Mouse (Mus musculus) C2C12 (cell line): ENCODE data around the gene Vwce.

Experiments
- CTCF ChIP-seq: IDR thresholded peaks from one replicate; pipeline ENCODE4 v1.5.1; 2011; ENCODE audit not compliant: control insufficient read depth, insufficient read depth, insufficient read length
- MYOG ChIP-seq: IDR thresholded peaks from one replicate; pipeline ENCODE4 v1.6.1; 2011; ENCODE audit not compliant: control insufficient read depth, insufficient read length; ENCODE audit errors: extremely low read depth

DNA sequence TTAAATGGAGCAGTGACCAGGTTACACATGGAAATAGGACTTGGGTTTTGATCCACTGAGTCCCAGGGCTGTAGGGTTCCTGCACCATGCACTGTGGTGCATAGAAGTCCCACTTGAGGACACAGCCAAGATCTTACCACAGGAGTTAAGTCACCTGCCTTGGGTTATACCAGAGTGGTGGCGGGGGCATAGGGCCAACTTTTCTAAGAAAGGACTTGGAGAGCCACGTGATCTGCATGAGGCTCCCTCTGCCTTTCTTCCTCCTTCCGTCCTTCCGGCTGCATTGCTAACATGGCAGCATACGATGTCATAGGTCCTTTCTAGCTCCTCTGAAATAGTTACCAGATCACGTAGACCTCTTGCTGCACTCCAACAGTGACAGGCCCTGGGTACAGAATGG, 81.5 kb downstream of the Vwce start:
- TF ChIP-seq MYOG (no peak), CTCF (no peak)
